Comparison of ENCODE assay signal across 23 mouse cellular contexts in genomic region chr2:50983883-50984410, GRCm38 (mm10).
DNase-seq lines count a peak whose midpoint lies in the region; TF ChIP-seq lines count a peak whose summit lies in the region.
"Had no signal": no experiment of that assay in that cellular context is flagged by ENCODE, and none has a peak within 500 bp of the region (broad histone marks: within the 10 kb centered on the region; RNA-seq: fewer than 3 reads in every experiment).

No protein-coding gene starts in this region.

- H3K36me3 ChIP-seq in kidney, adult 2 months (ENCODE audit: control insufficient read depth, insufficient read depth, low read length): no peaks in the 10 kb centered on the region
- H3K36me3 ChIP-seq: embryonic facial prominence, embryonic 12.5 days; embryonic facial prominence, embryonic 15.5 days; forebrain, embryonic 12.5 days; forebrain, embryonic 15.5 days; G1E; heart, embryonic 10.5 days; hindbrain, embryonic 12.5 days; hindbrain, embryonic 15.5 days had no signal

- 46% methylated on average over 2 of the region's 2 CpGs for WGBS in kidney, adult 2 months

- no peaks in the 10 kb centered on the region; the same call in 1 of the 2 replicates for H3K4me1 ChIP-seq in kidney, adult 2 months (ENCODE audit: control insufficient read depth, insufficient read depth, low read length)
- H3K4me1 ChIP-seq: embryonic facial prominence, embryonic 12.5 days; embryonic facial prominence, embryonic 15.5 days; forebrain, embryonic 15.5 days; heart, embryonic 10.5 days; hindbrain, embryonic 12.5 days; hindbrain, embryonic 15.5 days had no signal

- no peak for TF ChIP-seq POLR2A in kidney, adult 2 months (IDR thresholded peaks at IDR 0.05; ENCODE audit: low read depth, low read length)

- no peaks in the 10 kb centered on the region for H3K27me3 ChIP-seq in kidney, adult 2 months (replicated peaks; ENCODE audit: control insufficient read depth, insufficient read depth, low read length)
- H3K27me3 ChIP-seq: CH12.LX; embryonic facial prominence, embryonic 12.5 days; embryonic facial prominence, embryonic 15.5 days; forebrain, embryonic 12.5 days; forebrain, embryonic 15.5 days; hindbrain, embryonic 12.5 days; hindbrain, embryonic 15.5 days had no signal

- no peak overlapping the region for H3K4me3 ChIP-seq in kidney, adult 2 months (ENCODE audit: insufficient read depth, low read depth, low read length)
- H3K4me3 ChIP-seq: embryonic facial prominence, embryonic 12.5 days; embryonic facial prominence, embryonic 15.5 days; forebrain, embryonic 12.5 days; forebrain, embryonic 15.5 days; heart, adult 2 months; heart, embryonic 10.5 days; hindbrain, embryonic 12.5 days; hindbrain, embryonic 15.5 days had no signal

- peak; percentile 75 for DNase-seq in kidney, adult 2 months
- DNase-seq in kidney, postnatal 14 days: no peak
- DNase-seq in kidney, postnatal 36 days: peak; percentile 8 to 13
- no peak for DNase-seq in kidney, postnatal 4 days
- peak; percentile 93 for DNase-seq in Muller cell, postnatal 12 days (ENCODE audit: inconsistent ontology term)
- peak; percentile 60 for DNase-seq in fibroblast of lung, adult 2 months (ENCODE audit: low read depth)
- DNase-seq in cerebellum, postnatal 25 days: no peak
- DNase-seq: adrenal gland, adult 8-10 months; adrenal gland, postnatal 25 days; B cell, adult 2 months; cerebellum, adult 18-20 months; cerebellum, adult 9-10 months; gastrocnemius, postnatal 25 days; heart, adult 2 months had no signal

- no peak overlapping the region for H3K27ac ChIP-seq in kidney, adult 2 months (ENCODE audit: insufficient read depth, low read depth, low read length)
- H3K27ac ChIP-seq: embryonic facial prominence, embryonic 12.5 days; embryonic facial prominence, embryonic 15.5 days; forebrain, embryonic 12.5 days; forebrain, embryonic 15.5 days; heart, adult 2 months; heart, embryonic 10.5 days; hindbrain, embryonic 12.5 days; hindbrain, embryonic 15.5 days had no signal

- TF ChIP-seq CTCF in kidney, adult 2 months (conservative IDR thresholded peaks at IDR 0.05; ENCODE audit: insufficient read depth, insufficient read length, low read depth, low read length): no peak

Comparison
In these comparisons a context has a peak if more than half of its experiments do, and no peak if none do; other contexts are left out.
1. DNase-seq: peak in kidney, adult 2 months (single experiment), kidney, postnatal 36 days (2 of 2), Muller cell, postnatal 12 days (single experiment) and fibroblast of lung, adult 2 months (single experiment); none in kidney, postnatal 14 days (single experiment), kidney, postnatal 4 days (0 of 2) and cerebellum, postnatal 25 days (0 of 2).